Mouse (Mus musculus): ENCODE data around the gene Mex3d.

Gene Mex3d

DNA sequence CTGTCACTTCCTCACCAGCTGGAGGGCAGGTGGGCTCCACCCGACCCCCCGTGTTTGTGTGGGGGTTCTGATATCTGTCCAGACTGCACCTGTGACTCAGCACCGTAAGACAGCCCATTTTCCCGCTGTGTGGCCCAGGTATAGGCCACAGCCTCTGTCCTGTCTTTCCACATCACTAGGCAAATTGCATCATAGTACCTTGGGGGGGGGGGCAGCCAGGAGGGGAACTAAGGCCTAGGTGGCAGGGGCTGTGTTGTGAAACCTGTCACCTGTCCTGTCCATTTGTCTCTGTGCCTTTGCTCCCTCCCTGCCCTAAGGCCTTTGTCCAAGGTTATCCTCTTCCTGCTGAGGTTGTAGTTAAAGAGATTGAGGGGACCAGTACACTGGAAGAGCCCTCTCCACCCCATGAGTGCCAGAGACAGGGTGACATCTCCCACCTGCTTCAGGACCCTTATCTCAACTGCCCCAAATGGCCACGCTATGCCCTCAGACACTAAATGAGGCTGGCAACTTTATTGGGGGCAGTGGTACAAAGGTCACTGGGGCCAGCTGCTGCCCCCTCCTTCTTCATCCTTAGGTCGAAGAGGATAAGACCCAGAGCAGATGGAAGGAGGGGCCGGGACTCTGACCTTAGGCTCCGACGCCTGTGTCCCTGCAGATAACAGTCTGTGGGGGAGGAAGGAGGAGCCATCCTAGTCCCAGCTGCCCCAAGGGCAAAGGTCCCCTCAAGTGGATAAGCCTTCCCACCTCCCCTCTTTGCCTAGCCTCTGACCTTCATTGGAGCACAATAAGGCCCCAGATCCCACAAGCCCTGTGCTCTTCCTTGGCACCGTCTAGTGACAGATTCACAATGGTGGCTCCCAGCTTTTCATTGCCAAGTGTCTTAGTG, 55.6 kb downstream of the Mex3d start:
- DNase-seq (ENCODE audit: low read depth, low spot score): no peak

DNA sequence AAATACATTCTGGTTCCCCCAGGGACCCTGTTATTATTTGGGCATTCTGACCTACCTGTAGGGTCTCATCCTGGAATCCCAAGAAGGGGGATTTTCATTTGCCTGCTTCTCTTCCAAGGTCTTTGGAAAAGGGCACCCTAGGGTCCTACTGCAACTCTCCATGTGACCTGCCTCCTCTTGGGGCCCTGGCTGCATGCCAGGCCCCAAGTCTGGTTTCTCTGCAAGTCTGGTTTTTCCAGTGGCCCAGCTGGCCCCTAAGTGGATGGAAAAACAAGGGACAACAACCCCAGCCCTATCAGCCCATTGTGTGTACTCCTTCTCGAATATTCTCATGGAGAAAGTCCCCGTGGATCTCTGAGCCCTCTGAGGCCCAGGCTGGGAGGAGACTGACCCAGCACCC, 56.6 kb downstream of the Mex3d start:
- DNase-seq (ENCODE audit: low read depth, low spot score): no peak

All from mesoderm, embryonic 11.5 days (tissue).